Mouse (Mus musculus): ENCODE measurements around the gene Tifa.

DNA sequence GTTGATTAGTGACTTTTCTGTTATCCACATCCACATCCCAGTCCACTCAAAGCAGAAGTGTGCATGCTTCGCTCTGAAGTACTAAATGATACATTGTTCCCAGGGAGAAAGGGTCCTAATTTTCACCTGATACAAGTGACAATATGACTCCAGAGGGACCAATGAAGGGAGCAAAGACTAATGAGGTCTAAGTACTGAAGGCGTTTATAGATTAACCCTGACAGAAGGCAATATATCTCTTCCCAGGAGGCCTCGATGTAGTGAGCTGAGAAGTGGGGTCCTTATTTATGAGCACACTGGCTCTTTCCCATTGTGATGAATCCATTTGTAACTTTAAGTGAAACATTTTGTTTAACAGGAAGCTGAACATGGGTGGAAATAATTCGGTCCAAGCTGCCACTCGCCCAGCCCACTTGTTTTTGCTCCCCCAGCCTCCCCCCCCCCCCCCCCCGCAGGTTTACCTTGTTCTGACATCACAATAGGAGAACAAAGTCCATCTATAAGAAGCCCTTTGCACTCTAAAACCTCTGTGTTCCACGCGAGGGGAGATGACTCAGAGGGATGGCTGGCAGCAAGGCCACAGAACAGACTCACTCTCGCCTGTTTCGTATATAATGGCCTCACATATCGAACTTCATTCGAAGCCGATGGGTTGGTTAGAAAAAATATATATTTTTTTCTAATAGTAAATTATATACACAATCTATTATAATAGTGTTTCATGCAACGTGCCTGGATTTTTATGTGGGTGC, 45.8 kb upstream of the Tifa start:
- TF ChIP-seq CTCF (IDR thresholded peaks at IDR 0.05; ENCODE audit: insufficient read depth, low read depth, low read length): no peak
- no peak for TF ChIP-seq POLR2A (IDR thresholded peaks at IDR 0.05; ENCODE audit: insufficient read depth, low read depth, low read length)
